Mouse (Mus musculus) hematopoietic stem cell, adult 5-6 weeks (primary cell): ENCODE measurements around the gene Hap1. TPM values are rescaled to one million over a fixed set of nuclear protein-coding genes. Genes with fewer than 3 reads are reported as not detected.

Experiments used
- ATAC-seq, 2 experiments: fragments of 125-278 bp in 1 of 2; replicated peaks in 1 of 2; 2 replicates each; pipeline ENCODE4 v1.8.0; 2016 to 2017; ENCODE audit warnings: inconsistent platforms in 2 of 2, mild to moderate bottlenecking in 2 of 2, moderate number of reproducible peaks in 2 of 2, low read depth in 1 of 2, moderate TSS enrichment in 1 of 2; ENCODE audit not compliant: low FRiP score in 2 of 2, poor library complexity in 2 of 2, severe bottlenecking in 2 of 2, insufficient read depth in 1 of 2, low TSS enrichment in 1 of 2
- total RNA-seq: library from RNA; stranded (forward); fragments of 172-1452, 232-1000 nt; gene quantifications from 2 replicates; pipeline ENCODE4 v1.2.3, GENCODE M21; 2017

Hap1 gene
- total RNA-seq, 1 experiment from 2014 or later: not detected

DNA sequence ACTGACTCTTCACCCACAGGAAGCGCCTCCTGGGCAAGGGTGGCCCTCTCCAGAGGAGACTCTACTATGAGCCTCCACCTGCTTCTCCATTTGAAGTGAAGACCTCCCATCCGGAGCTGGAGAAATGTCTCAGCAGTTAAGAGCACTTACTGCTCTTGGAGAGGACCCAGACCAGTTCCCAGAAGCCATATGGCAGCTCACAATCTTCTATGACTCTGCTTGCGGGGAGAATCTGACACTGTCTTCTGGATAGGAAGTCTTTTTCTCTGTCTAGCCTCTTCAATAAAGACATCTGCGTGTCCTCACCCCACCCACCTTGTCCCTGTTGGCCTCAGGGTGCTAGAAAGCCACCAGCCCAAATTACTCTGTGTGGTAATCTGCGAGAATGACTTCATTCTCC lies 37.0 kb upstream of the Hap1 start:
- ATAC-seq: no peak

DNA sequence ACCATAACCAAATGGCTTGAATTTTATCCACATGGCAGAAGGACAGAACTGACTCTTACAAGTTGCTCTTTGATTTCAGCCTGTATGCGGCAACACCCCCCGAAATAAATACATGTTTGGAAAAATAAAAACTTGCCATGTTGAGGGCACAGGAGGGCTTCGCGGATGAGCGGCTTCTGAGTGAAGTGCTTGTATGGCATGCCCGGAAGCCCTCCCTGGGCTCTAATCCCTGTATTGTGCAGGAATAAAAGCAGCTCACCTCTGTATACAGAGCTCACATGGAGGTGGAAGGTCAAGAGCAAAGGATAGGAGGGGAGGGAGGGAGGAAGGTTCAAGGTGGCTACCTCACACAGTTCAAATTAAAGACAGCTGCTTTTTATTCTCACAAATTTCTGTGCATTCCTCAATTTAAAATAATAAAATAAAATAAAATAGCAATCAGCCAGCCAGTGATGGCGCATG lies 36.0 kb upstream of the Hap1 start:
- no peak for ATAC-seq

DNA sequence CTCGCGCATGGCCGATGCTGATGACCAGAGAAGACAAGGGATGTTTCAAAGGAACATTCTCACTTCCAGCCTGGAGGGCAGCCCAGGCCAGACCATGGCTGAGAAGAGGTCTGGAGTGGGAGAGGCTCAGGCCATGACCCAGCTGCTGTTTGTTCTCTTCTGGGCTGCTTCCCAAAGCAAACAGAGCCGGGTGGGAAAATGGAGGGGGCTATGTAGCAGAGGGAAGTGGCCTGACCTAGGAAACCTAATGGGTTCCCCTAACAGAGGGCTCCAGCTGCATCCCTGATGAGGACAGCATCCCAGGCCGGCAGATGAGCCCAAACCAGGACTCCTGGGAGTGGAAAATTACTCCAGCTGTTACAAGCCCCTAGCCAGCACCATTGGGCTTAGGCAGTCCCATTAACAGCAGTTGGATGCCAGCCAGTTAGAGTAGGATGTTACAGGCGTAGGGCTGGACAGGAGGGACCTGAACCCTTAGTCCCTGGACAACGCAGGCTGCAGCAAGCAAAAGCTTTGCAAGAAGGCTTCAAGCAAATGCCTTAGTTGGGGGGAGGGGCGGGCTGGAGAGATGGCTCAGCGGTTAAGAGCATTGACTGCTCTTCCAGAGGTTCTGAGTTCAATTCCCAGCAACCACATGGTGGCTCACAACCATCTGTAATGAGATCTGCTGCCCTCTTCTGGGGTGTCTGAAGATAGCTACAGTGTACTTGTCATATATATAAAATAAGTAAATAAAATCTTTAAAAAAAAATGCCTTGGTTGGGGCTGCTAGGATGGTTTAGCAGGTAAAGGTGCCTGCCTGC lies 35.4 kb upstream of the Hap1 start:
- ATAC-seq: no peak

DNA sequence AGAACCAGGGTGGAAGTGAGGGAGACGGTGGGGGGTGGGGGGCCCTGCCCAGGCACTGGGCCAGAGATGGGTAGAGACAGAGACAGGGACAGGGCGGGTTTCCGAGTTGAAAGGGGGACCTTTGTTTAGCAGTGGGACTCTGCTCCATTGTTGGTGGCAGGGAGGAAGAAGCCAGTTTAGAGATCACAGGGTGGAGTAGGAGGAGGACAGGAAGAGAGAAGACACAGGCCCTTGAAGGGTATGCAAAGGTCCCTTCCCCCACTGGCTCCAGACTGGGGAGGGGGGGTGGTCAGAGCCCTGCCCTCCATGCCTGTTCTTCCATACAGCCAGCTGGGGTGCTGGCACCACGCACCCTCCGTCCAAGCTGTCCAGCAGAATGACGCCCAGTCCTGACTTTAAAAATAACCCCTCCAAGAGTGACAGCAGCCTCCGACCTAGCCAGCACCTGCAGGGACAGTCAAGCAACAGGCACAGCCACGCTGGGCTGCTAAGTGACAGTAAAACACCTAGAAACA lies 34.1 kb upstream of the Hap1 start:
- ATAC-seq: no peak

DNA sequence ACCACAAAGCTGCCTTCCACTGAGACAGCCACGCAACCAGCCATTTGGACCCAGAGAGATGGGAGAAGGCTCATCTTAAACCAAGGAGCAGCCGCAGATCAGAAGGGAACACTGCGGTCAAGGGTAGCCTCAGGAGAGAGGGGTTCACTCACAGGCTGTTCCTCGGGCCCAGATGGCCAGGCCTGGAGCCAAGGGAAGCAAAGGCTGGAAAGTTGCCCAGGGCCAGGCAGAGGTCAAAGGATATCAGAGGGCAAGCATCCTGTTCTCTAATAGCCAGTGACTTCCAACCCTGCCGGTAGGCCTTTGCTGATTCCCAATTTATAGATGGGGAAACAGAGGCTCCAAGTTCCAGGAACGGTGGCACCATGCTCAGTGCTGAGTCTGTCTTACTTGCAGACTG lies 32.7 kb upstream of the Hap1 start:
- no peak for ATAC-seq

DNA sequence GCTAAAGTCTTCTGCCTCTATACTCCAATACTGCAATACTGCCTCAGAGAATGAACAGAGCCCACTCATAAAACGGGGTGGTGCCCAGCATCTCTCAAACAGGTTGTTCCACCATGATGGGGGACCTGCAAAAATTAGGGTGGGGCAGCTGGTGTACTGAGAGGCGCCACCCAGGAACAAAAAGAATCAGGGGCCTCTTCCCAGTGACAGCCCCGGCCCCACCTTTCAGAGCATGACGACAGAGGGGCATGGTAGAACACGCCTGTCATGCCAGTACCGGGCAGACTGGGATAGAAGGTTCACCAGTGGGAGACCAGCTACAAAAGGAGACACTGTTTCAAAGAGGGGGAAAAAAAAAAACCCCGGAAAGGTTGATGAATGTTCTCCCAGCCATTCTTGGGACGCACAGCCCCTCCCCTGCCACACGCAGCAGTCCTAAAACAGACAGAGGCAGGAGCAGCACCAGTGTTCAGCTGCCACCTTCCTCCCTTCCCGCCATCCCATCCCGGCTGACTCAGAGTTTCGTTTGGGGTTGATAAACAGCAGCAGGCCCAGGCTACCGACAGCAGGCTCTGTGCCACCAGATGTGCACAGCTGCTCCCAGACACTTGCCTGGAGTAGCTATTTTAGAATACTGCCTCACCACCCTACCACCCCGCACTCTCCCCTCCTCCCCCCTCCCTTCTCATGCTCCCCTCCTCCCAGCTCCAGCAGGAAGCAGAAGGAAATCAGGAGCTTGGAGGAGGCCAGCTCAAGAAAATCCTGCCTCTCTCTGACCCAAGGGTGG lies 31.9 kb upstream of the Hap1 start:
- no peak for ATAC-seq

DNA sequence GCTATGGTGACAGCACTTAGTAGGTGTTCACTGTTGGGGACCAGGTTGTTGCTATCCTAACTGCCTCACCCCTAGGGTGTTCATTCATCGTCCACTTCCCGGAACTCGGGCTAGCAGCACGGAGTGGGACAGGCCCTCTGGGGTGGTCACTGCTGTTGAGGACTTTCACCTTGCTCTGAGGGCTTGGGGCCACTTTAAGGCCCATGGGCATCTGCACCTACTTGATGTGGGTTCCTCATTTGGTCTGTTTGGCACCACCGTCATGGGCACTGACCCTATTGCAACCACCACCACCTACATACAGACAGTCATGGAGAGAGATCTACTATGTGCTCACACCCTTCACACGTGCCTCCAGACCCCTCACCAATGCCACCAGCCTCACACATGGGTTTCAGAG lies 31.2 kb upstream of the Hap1 start:
- no peak for ATAC-seq

DNA sequence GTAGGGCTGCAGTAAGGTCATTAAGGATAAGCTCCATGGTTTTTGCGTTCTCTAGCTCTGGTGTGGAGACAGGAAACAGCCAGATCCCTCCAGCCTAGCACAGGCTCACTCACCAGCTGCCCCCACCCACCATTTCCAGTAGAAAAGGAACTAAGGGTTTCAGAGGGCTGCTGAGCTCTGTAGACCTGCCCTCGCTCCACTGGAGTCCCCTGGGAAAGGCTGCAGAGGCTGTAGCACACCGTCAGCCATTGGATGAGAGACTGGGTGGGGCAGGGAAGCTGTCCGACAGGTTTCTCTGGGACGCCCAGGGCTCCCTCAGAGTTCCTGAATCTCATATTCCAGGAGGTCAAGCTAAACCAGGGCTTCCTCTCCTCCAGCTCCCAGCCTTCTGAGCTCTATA lies 30.7 kb upstream of the Hap1 start:
- no peak for ATAC-seq

DNA sequence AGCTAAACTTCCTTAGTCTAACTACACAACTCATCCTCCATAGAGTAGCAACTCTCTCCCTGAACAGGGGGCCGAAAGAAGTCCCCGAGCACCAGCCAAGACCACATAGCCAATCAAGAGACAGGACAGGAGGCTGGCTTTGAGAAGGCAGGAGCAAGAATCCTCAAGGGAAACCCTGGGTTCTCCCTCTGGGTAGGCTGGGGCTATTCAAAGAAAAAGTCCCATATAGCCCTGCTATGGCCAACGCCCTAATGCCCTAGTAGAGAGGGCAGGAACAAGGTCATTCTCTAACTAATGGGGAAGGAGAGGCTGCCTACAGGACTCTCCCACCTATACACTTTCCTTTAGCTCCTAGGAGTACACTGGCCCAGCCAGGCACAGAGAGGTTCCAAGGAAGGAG lies 29.1 kb upstream of the Hap1 start:
- ATAC-seq: no peak

DNA sequence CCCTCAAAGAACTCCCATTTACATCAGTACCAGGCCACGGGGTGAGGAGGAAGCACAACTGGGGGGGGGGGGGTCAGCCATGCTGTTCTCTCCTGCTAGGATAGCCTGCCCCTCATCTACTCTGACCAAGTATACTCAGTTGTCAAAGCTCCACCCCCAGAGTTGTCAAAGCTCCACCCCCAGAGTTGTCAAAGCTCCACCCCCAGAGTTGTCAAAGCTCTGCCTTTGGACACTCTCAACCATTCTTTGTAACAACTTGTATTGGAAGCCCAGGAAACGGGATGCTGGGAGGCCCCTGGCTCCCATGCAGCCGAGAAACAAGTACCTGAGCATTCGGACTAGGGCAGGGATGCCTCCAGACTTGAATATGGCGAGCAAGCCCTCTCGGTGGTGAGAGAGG lies 26.8 kb upstream of the Hap1 start:
- ATAC-seq: no peak

DNA sequence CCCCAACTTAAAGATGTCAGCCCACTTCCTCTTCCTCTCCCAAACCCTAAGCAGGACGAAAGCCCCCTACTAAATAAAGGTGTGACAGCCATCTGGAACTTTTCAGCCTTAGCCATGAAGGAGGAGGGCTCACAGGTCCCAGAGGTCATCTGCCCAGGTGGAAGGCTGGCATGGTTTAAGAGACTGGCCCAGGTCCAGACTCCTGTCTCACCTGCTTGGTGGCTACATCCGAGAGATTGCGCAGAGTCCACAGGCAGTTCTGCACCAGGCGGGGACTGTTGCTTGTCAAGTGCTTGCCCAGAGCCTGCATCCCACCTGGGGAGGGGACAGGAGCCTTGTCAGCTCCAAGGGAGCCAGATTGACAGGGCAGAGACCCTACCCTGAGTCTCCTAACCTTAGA lies 23.4 kb upstream of the Hap1 start:
- ATAC-seq: no peak

DNA sequence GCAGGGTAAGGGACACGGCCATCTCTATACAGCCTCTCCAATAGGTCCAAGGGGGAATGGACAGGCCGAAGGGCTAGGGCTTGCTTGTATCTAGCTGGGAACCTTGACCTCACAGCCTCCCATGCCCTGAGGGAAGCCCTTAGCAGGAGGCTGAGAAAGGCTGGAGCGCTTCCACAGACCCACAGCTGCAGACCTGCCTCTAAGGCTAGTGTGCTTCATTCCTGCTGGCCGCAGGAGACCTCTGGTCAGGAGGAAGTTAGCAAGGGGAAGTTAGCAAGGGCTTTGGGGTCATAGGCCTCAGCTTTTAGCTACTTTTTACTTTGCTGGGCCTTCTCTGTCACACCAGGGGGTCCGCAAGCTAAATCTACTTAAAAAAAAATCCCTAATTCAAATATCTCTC lies 22.5 kb upstream of the Hap1 start:
- ATAC-seq: no peak

DNA sequence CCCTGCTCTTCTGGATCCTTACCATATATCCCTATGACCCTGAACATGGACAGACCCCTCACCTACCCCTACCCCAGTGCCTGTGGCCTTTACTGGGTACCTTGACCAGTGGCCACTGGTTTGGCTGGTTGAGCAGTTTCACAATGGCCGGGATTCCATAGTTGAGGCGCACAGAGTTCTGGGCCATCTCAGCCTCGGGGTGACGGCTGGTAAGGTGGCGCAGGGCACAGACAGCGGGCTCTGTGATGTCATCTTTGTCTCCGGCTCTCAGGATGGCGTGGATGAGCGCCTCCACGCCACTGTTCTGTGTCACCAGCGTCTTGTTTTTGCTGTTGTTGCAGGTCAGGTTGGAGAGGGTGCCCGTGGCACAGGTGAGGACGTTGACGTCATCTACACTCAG lies 22.1 kb upstream of the Hap1 start:
- ATAC-seq: no peak

DNA sequence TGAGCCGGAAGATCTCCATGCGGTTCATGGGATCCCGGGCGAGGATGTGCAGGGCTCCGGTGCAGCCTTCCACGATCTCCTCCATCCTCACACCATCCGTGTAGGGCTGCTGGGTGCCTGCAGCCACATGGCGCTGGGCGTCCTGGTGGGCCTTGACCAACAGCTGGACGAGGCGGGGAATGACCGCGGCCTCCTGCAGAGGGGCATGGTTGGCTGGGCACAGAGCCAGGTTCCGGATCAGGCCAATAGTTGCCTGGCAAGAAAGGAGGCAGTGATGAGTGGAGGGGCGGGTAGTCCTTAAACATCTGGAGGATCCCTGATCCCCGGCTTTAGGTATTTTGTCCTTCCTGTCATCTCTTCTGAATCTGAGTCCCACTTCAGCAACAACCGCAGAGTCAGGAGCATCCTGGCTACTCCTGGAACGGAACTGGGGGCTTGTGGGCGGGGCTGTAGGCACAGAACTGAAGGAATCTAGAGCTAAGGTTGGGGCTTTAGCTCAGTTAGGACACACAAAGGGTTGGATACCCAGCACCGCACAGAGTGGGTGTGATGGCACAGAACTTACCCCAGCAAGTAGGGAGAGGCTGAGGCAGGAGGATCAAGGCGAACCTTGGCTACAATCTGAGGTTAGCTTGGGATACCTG lies 20.9 kb upstream of the Hap1 start:
- no peak for ATAC-seq

DNA sequence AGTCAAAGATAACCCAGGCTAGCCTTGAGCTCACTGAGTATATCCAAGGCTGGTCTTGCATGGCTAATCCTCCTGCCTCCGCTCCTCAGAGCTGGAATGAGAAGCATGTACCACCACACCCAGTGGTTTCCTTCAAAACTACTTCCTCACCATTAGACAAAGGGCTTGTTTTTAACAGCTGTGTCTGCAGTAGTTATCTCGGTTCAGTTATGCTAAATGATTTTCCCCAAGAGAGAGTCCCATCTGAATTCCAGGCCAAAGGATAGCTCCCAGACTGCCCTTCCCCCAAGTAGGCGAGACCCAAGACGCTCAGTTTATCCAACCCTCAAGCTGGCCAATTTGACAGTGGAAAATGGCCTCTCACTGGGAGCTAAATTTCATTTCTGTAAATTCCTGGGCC lies 20.1 kb upstream of the Hap1 start:
- no peak for ATAC-seq

DNA sequence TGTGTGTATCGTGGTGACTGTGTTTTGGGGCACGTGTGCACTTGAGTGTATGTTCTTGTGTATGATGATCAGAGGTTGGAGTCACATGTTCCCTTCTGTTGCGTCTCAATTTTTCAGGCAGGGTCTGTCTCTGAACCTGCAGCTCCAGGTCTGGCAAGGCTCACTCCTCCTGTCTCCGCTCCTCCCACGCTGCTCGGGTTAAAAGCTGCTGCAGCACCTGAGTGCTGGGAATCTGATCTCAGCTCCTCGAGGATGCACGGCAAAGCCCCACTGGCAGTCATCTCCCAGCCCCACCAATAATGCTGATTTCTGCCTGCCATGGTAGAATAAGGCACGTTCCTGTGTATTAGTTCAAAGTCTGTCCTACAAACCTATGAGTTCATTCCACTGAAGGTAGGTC lies 19.2 kb upstream of the Hap1 start:
- ATAC-seq: no peak

DNA sequence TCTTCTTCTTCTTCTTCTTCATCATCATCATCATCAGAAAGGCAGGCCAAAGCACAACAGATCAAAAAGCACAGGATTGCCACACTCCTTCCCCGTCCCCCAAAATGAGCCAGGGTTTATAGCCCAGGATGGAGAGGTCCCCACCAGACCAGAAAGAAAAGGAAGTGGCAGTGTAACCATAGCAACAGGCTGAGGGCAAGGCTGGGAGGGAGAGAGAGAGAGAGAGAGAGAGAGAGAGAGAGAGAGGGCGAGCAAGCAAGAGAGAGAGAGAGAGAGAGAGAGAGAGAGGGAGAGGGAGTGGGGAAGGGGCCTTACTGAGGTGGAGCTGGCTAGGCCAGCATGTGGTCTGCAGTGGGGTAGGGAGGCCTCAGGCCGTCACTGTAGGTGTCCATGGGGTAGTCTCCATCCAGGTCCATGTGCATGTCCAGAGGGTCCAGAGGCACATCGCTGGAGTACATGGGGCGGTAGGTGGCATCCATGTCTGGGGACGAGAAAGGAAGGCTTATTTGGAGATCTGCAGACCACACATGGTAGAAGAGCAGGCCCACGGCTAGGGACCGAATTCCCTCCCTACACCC lies 16.1 kb upstream of the Hap1 start:
- peak; percentile 27 to 55; a peak in 2 of 4 replicates for ATAC-seq

DNA sequence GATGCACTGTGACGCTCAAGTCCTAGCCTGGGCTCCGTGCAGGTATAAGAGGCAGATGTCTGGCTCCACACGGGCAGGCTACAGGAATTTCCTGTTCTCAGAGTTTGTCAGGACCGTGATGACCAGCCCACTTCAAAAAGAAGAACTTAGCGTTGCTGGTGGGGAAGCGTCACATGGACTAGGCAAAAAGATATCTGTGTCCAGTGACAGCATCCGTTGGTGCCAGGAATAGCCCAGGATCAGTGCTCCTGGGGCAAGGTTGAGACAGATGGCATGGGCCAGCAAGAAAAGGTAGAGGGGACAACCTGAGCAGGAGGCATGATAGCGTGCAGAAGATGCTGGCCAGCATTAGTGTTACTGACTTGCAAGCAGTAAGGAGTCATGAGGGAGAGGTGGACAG lies 13.9 kb upstream of the Hap1 start:
- no peak; a peak in 1 of 4 replicates for ATAC-seq
